Mouse (Mus musculus): ENCODE results near the gene Arl16. TPM values are rescaled to one million over a fixed set of nuclear protein-coding genes. Genes with fewer than 3 reads are reported as not detected.
A peak's percentile ranks its signal among the peaks of the same experiment; 100 is the strongest.

The Arl16 gene
- total and polyA plus RNA-seq, 2 experiments from 2014 or later = 67.2 to 73.0 TPM

DNA sequence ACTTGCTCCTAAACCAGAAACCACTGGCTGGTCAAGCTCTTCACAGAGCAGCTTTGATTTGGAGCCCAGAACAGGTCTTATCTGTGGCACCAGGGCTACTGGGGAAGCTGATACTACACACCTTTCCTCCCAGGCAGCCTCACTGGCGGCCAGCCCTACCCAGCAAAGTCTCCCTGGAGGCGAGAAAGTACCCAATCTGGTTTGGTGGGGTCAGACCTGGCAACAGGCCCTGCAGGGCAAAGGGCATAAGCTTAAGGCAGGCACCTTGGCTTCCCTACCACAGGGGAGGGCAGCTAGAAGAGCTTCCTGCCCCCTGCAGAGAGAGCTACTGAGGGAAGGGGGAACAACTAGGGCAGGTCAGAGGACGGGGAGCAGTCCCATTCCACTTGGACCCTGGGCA, 33.0 kb upstream of the Arl16 start:
- ATAC-seq (no peak), DNase-seq (ENCODE audit: low spot score) (no peak)
- 33% methylated on average over 3 of the region's 3 CpGs for WGBS
- no peaks in the 10 kb centered on the region for H3K27me3 ChIP-seq (ENCODE audit: insufficient read depth, low read length)
- no peak overlapping the region for H3K9ac ChIP-seq (replicated peaks; ENCODE audit: low read length)
- no peak overlapping the region for H3K4me2 ChIP-seq (ENCODE audit: low read depth, low read length)
- no peaks in the 10 kb centered on the region for H3K4me1 ChIP-seq (ENCODE audit: insufficient read depth, low read length)
- H3K4me3 ChIP-seq (ENCODE audit: low read length) = no peak overlapping the region
- H3K9me3 ChIP-seq (ENCODE audit: low read length) = no peaks in the 10 kb centered on the region
- peaks cover 29% of the 10 kb centered on the region for H3K36me3 ChIP-seq (ENCODE audit: insufficient read depth, low read length)
- H3K27ac ChIP-seq = no peak overlapping the region
- no peak for TF ChIP-seq CTCF (IDR thresholded peaks at IDR 0.05; ENCODE audit: low read depth)

DNA sequence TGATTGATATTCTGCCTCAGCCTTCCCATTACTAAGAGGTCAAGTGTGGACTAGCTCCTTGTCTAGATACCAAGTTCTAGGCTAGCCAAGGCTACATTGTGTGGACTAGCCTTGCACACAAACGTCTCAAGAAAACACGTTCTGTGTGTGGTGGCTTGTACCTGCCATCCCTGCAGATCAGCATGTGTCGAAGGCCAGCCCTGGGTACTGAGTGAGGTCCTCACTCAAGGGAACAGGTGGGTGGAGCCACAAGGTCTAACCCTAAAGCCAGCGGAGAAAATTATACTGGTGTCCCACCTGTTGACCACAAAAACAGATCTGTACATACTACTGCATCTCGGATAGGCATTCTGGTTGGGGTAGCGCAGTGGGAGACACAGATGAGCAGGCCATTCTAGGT, 32.5 kb upstream of the Arl16 start:
- ATAC-seq = no peak
- Histone ChIP-seq H3K27ac (no peak overlapping the region), H3K4me2 (ENCODE audit: low read depth, low read length) (no peak overlapping the region), H3K9me3 (ENCODE audit: low read length) (no peaks in the 10 kb centered on the region), H3K9ac (replicated peaks; ENCODE audit: low read length) (no peak overlapping the region), H3K4me1 (ENCODE audit: insufficient read depth, low read length) (no peaks in the 10 kb centered on the region), H3K36me3 (ENCODE audit: insufficient read depth, low read length) (peaks cover 34% of the 10 kb centered on the region), H3K4me3 (ENCODE audit: low read length) (no peak overlapping the region), H3K27me3 (ENCODE audit: insufficient read depth, low read length) (no peaks in the 10 kb centered on the region)
- no peak for TF ChIP-seq CTCF (IDR thresholded peaks at IDR 0.05; ENCODE audit: low read depth)
- 88% methylated on average over 6 of the region's 6 CpGs for WGBS
- DNase-seq (ENCODE audit: low spot score) = no peak

DNA sequence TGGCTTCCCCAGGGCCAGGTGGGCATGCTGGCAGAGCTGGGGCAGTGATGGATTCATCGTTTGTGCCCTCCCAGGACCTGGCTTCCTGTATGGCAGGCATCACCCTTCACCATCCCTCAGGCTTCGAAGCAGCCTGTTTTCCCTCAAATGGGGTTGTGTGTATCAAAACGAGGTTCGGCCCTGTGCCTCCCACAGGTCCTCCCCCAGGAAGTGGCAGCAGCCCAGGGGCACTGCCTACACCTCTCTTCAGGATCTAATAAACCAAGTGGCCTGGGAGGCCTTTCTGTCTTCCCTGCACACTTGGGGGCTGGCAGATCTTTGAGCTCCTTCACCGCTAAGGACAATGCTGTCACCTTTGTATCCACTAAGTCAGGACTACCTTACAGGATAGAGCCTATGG, 31.5 kb upstream of the Arl16 start:
- 90% methylated on average over 5 of the region's 5 CpGs for WGBS

DNA sequence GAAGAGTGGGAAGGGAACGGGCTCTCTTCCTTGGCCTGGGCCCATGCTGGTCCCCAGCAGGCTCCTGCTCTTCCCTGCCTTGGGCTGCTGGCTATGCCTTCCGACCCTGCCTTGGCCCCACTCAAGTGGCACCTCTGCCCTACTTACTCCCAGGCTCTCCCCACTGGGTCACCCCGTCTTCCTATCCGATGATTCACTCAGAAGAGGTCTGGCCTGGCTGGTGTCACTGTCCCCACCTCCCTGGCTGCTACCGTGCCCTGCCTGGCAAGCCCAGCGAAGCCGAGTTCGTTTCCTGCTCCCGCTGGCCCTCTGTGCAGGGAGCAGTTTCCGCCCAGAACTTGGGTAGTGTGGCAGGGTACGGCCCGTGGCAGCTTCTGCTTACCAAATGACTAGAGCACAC, 30.8 kb upstream of the Arl16 start:
- TF ChIP-seq CTCF (IDR thresholded peaks at IDR 0.05; ENCODE audit: low read depth) = no peak
- H3K27ac ChIP-seq = no peak overlapping the region
- no peak overlapping the region for H3K4me2 ChIP-seq (ENCODE audit: low read depth, low read length)
- 92% methylated on average over 12 of the region's 12 CpGs for WGBS
- peaks cover 38% of the 10 kb centered on the region for H3K36me3 ChIP-seq (ENCODE audit: insufficient read depth, low read length)
- no peaks in the 10 kb centered on the region for H3K27me3 ChIP-seq (ENCODE audit: insufficient read depth, low read length)
- no peaks in the 10 kb centered on the region for H3K9me3 ChIP-seq (ENCODE audit: low read length)
- H3K9ac ChIP-seq (replicated peaks; ENCODE audit: low read length) = no peak overlapping the region
- ATAC-seq (no peak), DNase-seq (ENCODE audit: low spot score) (no peak)
- peaks cover 5% of the 10 kb centered on the region for H3K4me1 ChIP-seq (ENCODE audit: insufficient read depth, low read length)
- no peak overlapping the region for H3K4me3 ChIP-seq (ENCODE audit: low read length)

More for the DNA sequence above, 31.5 kb upstream of the Arl16 start:
- DNase-seq (ENCODE audit: low spot score) (no peak), ATAC-seq (no peak)
- no peak overlapping the region for H3K4me3 ChIP-seq (ENCODE audit: low read length)
- no peaks in the 10 kb centered on the region for H3K9me3 ChIP-seq (ENCODE audit: low read length)
- H3K9ac ChIP-seq (replicated peaks; ENCODE audit: low read length) = no peak overlapping the region
- H3K27ac ChIP-seq = no peak overlapping the region
- no peaks in the 10 kb centered on the region for H3K27me3 ChIP-seq (ENCODE audit: insufficient read depth, low read length)
- H3K4me1 ChIP-seq (ENCODE audit: insufficient read depth, low read length) = no peaks in the 10 kb centered on the region
- peaks cover 38% of the 10 kb centered on the region for H3K36me3 ChIP-seq (ENCODE audit: insufficient read depth, low read length)
- TF ChIP-seq CTCF (IDR thresholded peaks at IDR 0.05; ENCODE audit: low read depth) = no peak
- no peak overlapping the region for H3K4me2 ChIP-seq (ENCODE audit: low read depth, low read length)

DNA sequence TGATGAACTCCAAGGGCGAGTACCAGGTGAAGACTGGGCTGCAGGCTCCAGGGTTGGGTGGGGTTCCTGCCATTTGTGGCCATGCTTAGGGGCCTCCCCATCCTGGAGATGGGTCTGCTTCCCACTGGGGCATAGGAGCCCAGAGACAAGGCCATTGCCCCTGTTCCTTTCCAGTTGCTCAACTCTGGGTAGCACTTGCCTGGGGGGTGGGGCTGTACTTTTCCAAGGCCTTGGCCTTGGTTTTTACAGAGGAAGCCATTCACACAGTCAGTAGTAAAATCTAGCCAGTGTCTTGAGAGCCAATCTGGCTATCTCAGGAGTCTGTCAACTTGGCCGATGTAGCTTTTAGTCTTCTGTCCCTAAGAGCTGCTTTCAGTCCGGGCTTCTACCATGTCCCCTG, 30.0 kb upstream of the Arl16 start:
- DNase-seq (ENCODE audit: low spot score) = no peak
- Histone ChIP-seq H3K4me3 (ENCODE audit: low read length) (no peak overlapping the region), H3K4me1 (ENCODE audit: insufficient read depth, low read length) (peaks cover 10% of the 10 kb centered on the region), H3K4me2 (ENCODE audit: low read depth, low read length) (no peak overlapping the region), H3K27me3 (ENCODE audit: insufficient read depth, low read length) (no peaks in the 10 kb centered on the region), H3K36me3 (ENCODE audit: insufficient read depth, low read length) (peaks cover 38% of the 10 kb centered on the region), H3K9ac (replicated peaks; ENCODE audit: low read length) (no peak overlapping the region), H3K27ac (no peak overlapping the region), H3K9me3 (ENCODE audit: low read length) (no peaks in the 10 kb centered on the region)
- 94% methylated on average over 3 of the region's 3 CpGs for WGBS
- no peak for TF ChIP-seq CTCF (IDR thresholded peaks at IDR 0.05; ENCODE audit: low read depth)
- ATAC-seq = no peak

DNA sequence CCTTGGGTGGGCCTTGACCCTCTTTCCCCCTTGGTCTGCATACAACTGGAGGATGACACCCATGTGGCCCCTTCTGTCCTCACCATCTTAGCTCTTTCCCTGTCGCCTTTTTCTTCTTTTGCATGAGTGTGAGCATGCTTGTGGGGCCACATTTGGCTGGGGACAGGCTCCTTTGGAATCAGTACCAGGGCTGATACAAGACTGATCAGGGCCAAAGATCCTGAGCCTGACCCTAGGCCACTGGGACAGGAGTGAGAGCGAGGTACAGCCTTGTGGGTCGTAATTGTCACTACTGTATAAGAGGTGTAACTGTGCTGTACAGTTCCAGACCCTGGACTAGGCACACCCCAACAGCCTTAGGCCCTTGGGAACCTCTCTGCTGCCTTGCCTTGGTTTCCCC, 26.5 kb upstream of the Arl16 start:
- ATAC-seq = no peak
- Histone ChIP-seq H3K27me3 (ENCODE audit: insufficient read depth, low read length) (no peaks in the 10 kb centered on the region), H3K9ac (replicated peaks; ENCODE audit: low read length) (no peak overlapping the region), H3K4me1 (ENCODE audit: insufficient read depth, low read length) (peaks cover 19% of the 10 kb centered on the region), H3K36me3 (ENCODE audit: insufficient read depth, low read length) (peaks cover 38% of the 10 kb centered on the region), H3K27ac (no peak overlapping the region), H3K4me2 (ENCODE audit: low read depth, low read length) (no peak overlapping the region), H3K4me3 (ENCODE audit: low read length) (no peak overlapping the region), H3K9me3 (ENCODE audit: low read length) (no peaks in the 10 kb centered on the region)
- 85% methylated on average over 3 of the region's 3 CpGs for WGBS
- no peak for TF ChIP-seq CTCF (IDR thresholded peaks at IDR 0.05; ENCODE audit: low read depth)
- DNase-seq (ENCODE audit: low spot score) = no peak

DNA sequence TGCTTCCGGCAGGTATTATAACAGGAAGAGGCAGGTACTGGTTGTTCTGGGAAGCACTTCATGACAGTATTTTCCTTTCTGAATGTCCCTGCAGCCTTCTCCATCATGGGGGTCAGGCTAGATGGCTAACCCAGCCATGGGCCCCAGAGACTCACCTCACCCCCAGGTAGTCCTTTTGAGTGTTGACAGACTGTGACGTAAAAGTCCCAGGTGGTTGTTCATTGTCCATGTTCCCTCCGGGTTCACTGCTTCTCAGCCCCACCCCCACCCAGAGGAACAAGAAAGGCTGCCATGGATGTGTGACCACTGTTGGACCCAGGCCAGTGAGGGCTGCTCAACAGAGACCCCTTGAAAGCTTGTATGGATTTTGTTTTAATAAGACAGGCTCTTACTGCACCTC, 25.9 kb upstream of the Arl16 start:
- Histone ChIP-seq H3K9ac (replicated peaks; ENCODE audit: low read length) (peak overlapping the region; percentile 59), H3K4me3 (ENCODE audit: low read length) (peak overlapping the region; percentile 63), H3K27me3 (ENCODE audit: insufficient read depth, low read length) (no peaks in the 10 kb centered on the region), H3K27ac (peak overlapping the region; percentile 56; the same call in 1 of the 2 replicates), H3K4me1 (ENCODE audit: insufficient read depth, low read length) (peaks cover 19% of the 10 kb centered on the region), H3K9me3 (ENCODE audit: low read length) (no peaks in the 10 kb centered on the region), H3K36me3 (ENCODE audit: insufficient read depth, low read length) (peaks cover 39% of the 10 kb centered on the region), H3K4me2 (ENCODE audit: low read depth, low read length) (peak overlapping the region; percentile 77)
- TF ChIP-seq CTCF (IDR thresholded peaks at IDR 0.05; ENCODE audit: low read depth) = no peak
- WGBS = 49% methylated on average over 3 of the region's 3 CpGs
- no peak for DNase-seq (ENCODE audit: low spot score)
- no peak for ATAC-seq

All from hindbrain, postnatal 0 days (tissue).